Mouse (Mus musculus) heart, postnatal 0 days (tissue): ENCODE measurements around the gene Gm49320. TPM values are rescaled to one million over a fixed set of nuclear protein-coding genes. Genes with fewer than 3 reads are reported as not detected.

Experiments
- ATAC-seq: fragments of 200-750 bp; cut with Nextera tagmentation; 2 replicates; pipeline ENCODE4 v1.8.0; 2017; ENCODE audit warnings: low read depth, moderate number of reproducible peaks, moderate library complexity; ENCODE audit not compliant: insufficient read depth
- DNase-seq: peaks from one replicate; pipeline ENCODE4 v3.0.0-alpha.2; 2016; ENCODE audit warnings: low spot score
- H3K27ac ChIP-seq: fragments of 300-500 bp; sonication (generic); 2 replicates; pipeline ENCODE4 v1.5.1; 2014; ENCODE audit warnings: low read depth, mild to moderate bottlenecking
- H3K27me3 ChIP-seq: fragments of 300-500 bp; sonication (generic); 2 replicates; pipeline ENCODE4 v1.6.1; 2014; ENCODE audit warnings: low read length, mixed read lengths; ENCODE audit not compliant: control insufficient read depth, insufficient read depth
- H3K36me3 ChIP-seq: fragments of 300-500 bp; sonication (generic); replicated peaks from 2 replicates; pipeline ENCODE4 v1.6.1; 2014; ENCODE audit warnings: low read length, mixed read lengths; ENCODE audit not compliant: control insufficient read depth, insufficient read depth
- H3K4me1 ChIP-seq: fragments of 300-500 bp; sonication (generic); 2 replicates; pipeline ENCODE4 v1.6.1; 2014; ENCODE audit warnings: antibody characterized with exemption; ENCODE audit not compliant: control insufficient read depth, insufficient read depth
- H3K4me2 ChIP-seq: fragments of 300-500 bp; sonication (generic); 2 replicates; pipeline ENCODE4 v1.6.1; 2014; ENCODE audit warnings: low read depth, mild to moderate bottlenecking, low read length, moderate library complexity
- H3K4me3 ChIP-seq: fragments of 300-500 bp; sonication (generic); 2 replicates; pipeline ENCODE4 v1.5.1; 2014; ENCODE audit warnings: low read depth, low read length
- H3K9ac ChIP-seq: fragments of 300-500 bp; sonication (generic); replicated peaks from 2 replicates; pipeline ENCODE4 v1.6.1; 2014; ENCODE audit warnings: low read depth, low read length, mixed read lengths
- H3K9me3 ChIP-seq: fragments of 300-500 bp; sonication (generic); replicated peaks from 2 replicates; pipeline ENCODE4 v1.6.1; 2016; ENCODE audit warnings: low read length; ENCODE audit not compliant: control insufficient read depth
- CTCF ChIP-seq: IDR thresholded peaks from 2 replicates; pipeline ENCODE4 v1.5.1; 2016; ENCODE audit warnings: antibody characterized with exemption, control low read depth, low read depth
- EP300 ChIP-seq: IDR thresholded peaks from 2 replicates; pipeline ENCODE4 v1.6.1; 2016; ENCODE audit warnings: antibody characterized with exemption, low read depth
- WGBS: fragments of 180-500 bp; shearing (Covaris S2); extraction: QIAGEN DNeasy Blood & Tissue Kit; methylation state at CpG from one replicate; pipeline ENCODE4 v1.1.7; 2014; 5-methylcytosine and 5-hydroxymethylcytosine counted together
- polyA plus RNA-seq: library from polyadenylated mRNA; unstranded; fragments of >200 nt; fragmentation: Nextera tagmentation; extraction: Ambion mirVana; gene quantifications from 2 replicates; pipeline ENCODE4 v1.2.1, GENCODE M21; 2015
- total RNA-seq: library from RNA; depleted of rRNA; stranded (reverse); fragments of >200 nt; gene quantifications from 2 replicates; pipeline ENCODE4 v1.2.3, GENCODE M21; 2014; ENCODE audit warnings: low replicate concordance; rRNA removed

The Gm49320 gene
- total RNA-seq = 0.66 TPM in 1 of 2 replicates, not detected in the other
- 0.19 and 0.34 TPM in 2 replicates for polyA plus RNA-seq

- peak; percentile 47 for TF ChIP-seq CTCF
- peak; percentile 61; the same call in 1 of the 2 replicates for TF ChIP-seq EP300
- Histone ChIP-seq H3K27me3 (no peaks in the 10 kb centered on the region), H3K27ac (peak within 1 kb of the TSS; percentile 97), H3K36me3 (peaks cover 19% of the 10 kb centered on the region), H3K4me2 (peak within 1 kb of the TSS; percentile 91), H3K4me1 (peaks cover 22% of the 10 kb centered on the region), H3K9me3 (no peaks in the 10 kb centered on the region), H3K9ac (peak within 1 kb of the TSS; percentile 83), H3K4me3 (peak within 1 kb of the TSS; percentile 92)
- DNase-seq = peak; percentile 98
- WGBS = under 1% methylated on average over 61 of the region's 71 CpGs
- ATAC-seq = peak; percentile 96
Measured at GRCm38 (mm10) chr8:4238434-4239192, at the start of gene Gm49320, which contains the start of gene Map2k7. Gene Gm49320, plus strand, starts transcription at chr8:4238865. Gene Map2k7, plus strand, starts transcription at chr8:4238740.

GRCm38 (mm10) chr8:4189031-4189722, 49.5 kb upstream of the Gm49320 start:
- Histone ChIP-seq H3K9ac (no peak overlapping the region), H3K27ac (no peak overlapping the region), H3K4me3 (no peak overlapping the region), H3K4me2 (no peak overlapping the region), H3K9me3 (no peaks in the 10 kb centered on the region), H3K36me3 (peaks cover 39% of the 10 kb centered on the region), H3K27me3 (no peaks in the 10 kb centered on the region), H3K4me1 (no peaks in the 10 kb centered on the region)
- no peak for ATAC-seq
- TF ChIP-seq CTCF = no peak
- TF ChIP-seq EP300 = no peak
- no peak for DNase-seq
- 37% methylated on average over 3 of the region's 3 CpGs for WGBS

GRCm38 (mm10) chr8:4192305-4192704, 46.4 kb upstream of the Gm49320 start:
- no peak overlapping the region for H3K4me2 ChIP-seq
- H3K4me1 ChIP-seq = no peaks in the 10 kb centered on the region
- 80% methylated on average over 5 of the region's 5 CpGs for WGBS
- TF ChIP-seq EP300 (no peak), CTCF (no peak)
- H3K27ac ChIP-seq = no peak overlapping the region
- ATAC-seq (no peak), DNase-seq (no peak)
- peaks cover 11% of the 10 kb centered on the region for H3K36me3 ChIP-seq
- no peak overlapping the region for H3K4me3 ChIP-seq
- H3K9ac ChIP-seq = no peak overlapping the region
- H3K27me3 ChIP-seq = no peaks in the 10 kb centered on the region
- no peaks in the 10 kb centered on the region for H3K9me3 ChIP-seq

- Histone ChIP-seq H3K27ac (no peak overlapping the region), H3K36me3 (peaks cover 5% of the 10 kb centered on the region; the same call in 1 of the 2 replicates), H3K9ac (no peak overlapping the region), H3K4me1 (no peaks in the 10 kb centered on the region), H3K27me3 (no peaks in the 10 kb centered on the region), H3K9me3 (no peaks in the 10 kb centered on the region), H3K4me3 (no peak overlapping the region), H3K4me2 (no peak overlapping the region)
- WGBS = 12% methylated on average over 18 of the region's 18 CpGs
- peak; percentile 83 for DNase-seq
- TF ChIP-seq EP300 (no peak), CTCF (peak; percentile 85)
- peak; percentile 90 for ATAC-seq
Measured at GRCm38 (mm10) chr8:4192807-4193587, 45.7 kb upstream of the Gm49320 start.

- no peak for TF ChIP-seq CTCF
- no peak for TF ChIP-seq EP300
- 60% methylated on average over 7 of the region's 7 CpGs for WGBS
- Histone ChIP-seq H3K36me3 (no peaks in the 10 kb centered on the region), H3K9ac (no peak overlapping the region), H3K27me3 (no peaks in the 10 kb centered on the region), H3K27ac (no peak overlapping the region), H3K4me1 (no peaks in the 10 kb centered on the region), H3K4me2 (no peak overlapping the region), H3K4me3 (no peak overlapping the region), H3K9me3 (no peaks in the 10 kb centered on the region)
- ATAC-seq = no peak
- DNase-seq = no peak
Measured at GRCm38 (mm10) chr8:4193588-4193894, 45.1 kb upstream of the Gm49320 start.
